Mouse (Mus musculus) limb, embryonic 13.5 days (tissue): Measurements from ENCODE around the gene Camta2. TPM values are rescaled to one million over a fixed set of nuclear protein-coding genes. Genes with fewer than 3 reads are reported as not detected.

Source experiments
- ATAC-seq: fragments of 200-750 bp; cut with Nextera tagmentation; 2 replicates; pipeline ENCODE4 v1.8.0; 2017; ENCODE audit warnings: low read depth, moderate number of reproducible peaks, moderate TSS enrichment; ENCODE audit not compliant: low FRiP score
- H3K27ac ChIP-seq: fragments of 300-500 bp; sonication (generic); 2 replicates; pipeline ENCODE4 v1.5.1; 2015; ENCODE audit warnings: inconsistent platforms, mild to moderate bottlenecking, moderate library complexity
- H3K27me3 ChIP-seq: fragments of 300-500 bp; sonication (generic); 2 replicates; pipeline ENCODE4 v1.6.1; 2015; ENCODE audit warnings: mild to moderate bottlenecking, inconsistent platforms
- H3K36me3 ChIP-seq: fragments of 300-500 bp; sonication (generic); 2 replicates; pipeline ENCODE4 v1.6.1; 2015; ENCODE audit warnings: inconsistent platforms, mild to moderate bottlenecking, moderate library complexity
- H3K4me1 ChIP-seq: fragments of 300-500 bp; sonication (generic); 2 replicates; pipeline ENCODE4 v1.6.1; 2015; ENCODE audit warnings: inconsistent platforms
- H3K4me2 ChIP-seq: fragments of 300-500 bp; sonication (generic); replicated peaks from 2 replicates; pipeline ENCODE4 v1.6.1; 2015; ENCODE audit warnings: inconsistent platforms, mild to moderate bottlenecking, moderate library complexity
- H3K4me3 ChIP-seq: fragments of 300-500 bp; sonication (generic); 2 replicates; pipeline ENCODE4 v1.5.1; 2015; ENCODE audit warnings: moderate library complexity, mild to moderate bottlenecking, inconsistent platforms
- H3K9ac ChIP-seq: fragments of 300-500 bp; sonication (generic); 2 replicates; pipeline ENCODE4 v1.6.1; 2015; ENCODE audit warnings: mild to moderate bottlenecking, inconsistent platforms
- H3K9me3 ChIP-seq: fragments of 300-500 bp; sonication (generic); 2 replicates; pipeline ENCODE4 v1.6.1; 2016; ENCODE audit warnings: inconsistent platforms
- WGBS: fragments of 180-500 bp; shearing (Covaris S2); methylation state at CpG from one replicate; pipeline ENCODE4 v1.1.7; 2015; 5-methylcytosine and 5-hydroxymethylcytosine counted together
- polyA plus RNA-seq: library from polyadenylated mRNA; unstranded; fragments of >200 nt; fragmentation: Nextera tagmentation; extraction: Ambion mirVana; gene quantifications from 2 replicates; pipeline ENCODE4 v1.2.1, GENCODE M21; 2015

The Camta2 gene
- polyA plus RNA-seq, 1 experiment from 2014 or later, result 15.1 TPM

- H3K27me3 ChIP-seq, result no peaks in the 10 kb centered on the region
- H3K4me2 ChIP-seq, result no peak overlapping the region
- H3K27ac ChIP-seq, result no peak overlapping the region
- no peak for ATAC-seq
- WGBS, result 86% methylated on average over 7 of the region's 7 CpGs
- H3K4me3 ChIP-seq, result no peak overlapping the region
- H3K36me3 ChIP-seq, result peaks cover 27% of the 10 kb centered on the region
- no peak overlapping the region for H3K9ac ChIP-seq
- no peaks in the 10 kb centered on the region for H3K9me3 ChIP-seq
- H3K4me1 ChIP-seq, result peaks cover 12% of the 10 kb centered on the region
These were observed 46.7 kb downstream of the Camta2 start for GRCm38 (mm10) chr11:70641241-70641640.

DNA sequence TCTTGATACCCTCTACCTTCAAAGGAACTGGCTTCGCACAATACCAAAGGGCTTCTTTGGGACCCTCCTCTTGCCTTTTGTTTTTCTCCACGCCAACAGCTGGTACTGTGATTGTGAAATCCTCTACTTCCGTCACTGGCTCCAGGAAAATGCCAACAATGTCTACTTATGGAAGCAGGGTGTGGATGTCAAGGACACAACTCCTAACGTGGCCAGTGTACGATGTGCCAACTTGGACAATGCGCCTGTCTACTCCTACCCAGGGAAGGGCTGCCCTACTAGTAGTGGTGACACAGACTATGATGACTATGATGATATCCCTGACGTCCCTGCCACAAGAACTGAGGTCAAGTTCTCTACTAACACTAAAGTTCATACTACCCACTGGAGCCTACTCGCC, 47.9 kb downstream of the Camta2 start:
- no peaks in the 10 kb centered on the region for H3K27me3 ChIP-seq
- H3K9me3 ChIP-seq, result no peaks in the 10 kb centered on the region
- no peak for ATAC-seq
- H3K36me3 ChIP-seq, result peaks cover 17% of the 10 kb centered on the region
- no peak overlapping the region for H3K27ac ChIP-seq
- H3K9ac ChIP-seq, result no peak overlapping the region
- H3K4me2 ChIP-seq, result no peak overlapping the region
- no peak overlapping the region for H3K4me3 ChIP-seq
- no peaks in the 10 kb centered on the region; the same call in 1 of the 2 replicates for H3K4me1 ChIP-seq
- WGBS, result 88% methylated on average over 8 of the region's 8 CpGs

- ATAC-seq, result no peak
- Histone ChIP-seq H3K27ac (no peak within 1 kb of the TSS), H3K9me3 (no peaks in the 10 kb centered on the region), H3K4me3 (no peak within 1 kb of the TSS), H3K4me2 (no peak within 1 kb of the TSS), H3K27me3 (no peaks in the 10 kb centered on the region), H3K4me1 (no peaks in the 10 kb centered on the region), H3K9ac (no peak within 1 kb of the TSS), H3K36me3 (peaks cover 6% of the 10 kb centered on the region)
- WGBS, result 49% methylated on average over 5 of the region's 5 CpGs
These were observed 49.1 kb downstream of the Camta2 start, which contains the start of gene Gp1ba for GRCm38 (mm10) chr11:70638714-70639278. Gene Gp1ba (plus strand): TSS chr11:70639122.

DNA sequence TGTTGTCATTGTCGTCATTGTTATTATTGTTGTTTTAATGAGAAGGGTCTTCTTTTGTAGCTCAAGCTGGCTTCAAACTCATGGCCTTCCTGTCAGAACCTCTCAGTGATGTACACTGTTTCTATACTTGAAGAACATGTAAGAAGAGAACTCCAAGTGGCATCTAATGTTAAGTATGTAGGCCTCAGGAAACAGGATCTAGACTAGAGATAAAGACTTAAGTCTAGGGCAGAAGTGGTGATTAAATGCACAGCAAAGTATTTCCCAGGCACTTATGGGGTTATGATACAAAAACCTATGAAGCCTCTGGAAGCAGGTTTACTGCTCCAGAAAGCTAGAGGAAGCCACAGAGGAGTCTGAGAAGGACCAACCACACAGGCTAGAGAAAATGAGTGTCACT, 49.6 kb downstream of the Camta2 start:
- ATAC-seq, result no peak
- WGBS, result 76% methylated on average over 1 of the region's 1 CpGs

GRCm38 (mm10) chr11:70637764-70638163, 50.1 kb downstream of the Camta2 start:
- Histone ChIP-seq H3K4me3 (no peak overlapping the region), H3K9ac (no peak overlapping the region), H3K4me1 (no peaks in the 10 kb centered on the region), H3K36me3 (peaks cover 2% of the 10 kb centered on the region), H3K9me3 (no peaks in the 10 kb centered on the region), H3K4me2 (no peak overlapping the region), H3K27ac (no peak overlapping the region), H3K27me3 (no peaks in the 10 kb centered on the region)
- ATAC-seq, result no peak
- WGBS, result 94% methylated on average over 1 of the region's 1 CpGs

More for the DNA sequence above, 49.6 kb downstream of the Camta2 start:
- Histone ChIP-seq H3K36me3 (peaks cover 6% of the 10 kb centered on the region), H3K9me3 (no peaks in the 10 kb centered on the region), H3K4me2 (no peak overlapping the region), H3K4me3 (no peak overlapping the region), H3K27ac (no peak overlapping the region), H3K27me3 (no peaks in the 10 kb centered on the region), H3K9ac (no peak overlapping the region), H3K4me1 (no peaks in the 10 kb centered on the region)

DNA sequence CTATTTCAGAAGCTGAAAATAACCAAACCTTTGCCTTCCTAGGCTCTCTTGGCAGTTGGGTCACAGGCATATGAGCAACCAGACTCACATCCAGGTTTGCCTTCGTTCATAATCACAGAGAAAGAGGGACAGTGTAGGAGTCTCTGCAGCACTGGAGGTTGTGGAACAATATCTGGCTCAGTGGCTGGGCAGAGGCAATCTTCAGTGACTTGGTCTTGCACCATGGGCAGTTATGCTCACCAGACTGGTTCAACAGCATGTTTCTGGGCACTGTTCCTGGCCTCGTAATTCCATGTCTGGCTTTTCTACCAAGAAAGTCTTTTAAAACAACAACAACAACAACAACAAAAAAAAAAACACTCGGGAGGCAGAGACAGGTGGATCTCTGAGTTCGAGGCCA, 52.3 kb downstream of the Camta2 start:
- no peak overlapping the region for H3K4me2 ChIP-seq
- H3K9ac ChIP-seq, result no peak overlapping the region

DNA sequence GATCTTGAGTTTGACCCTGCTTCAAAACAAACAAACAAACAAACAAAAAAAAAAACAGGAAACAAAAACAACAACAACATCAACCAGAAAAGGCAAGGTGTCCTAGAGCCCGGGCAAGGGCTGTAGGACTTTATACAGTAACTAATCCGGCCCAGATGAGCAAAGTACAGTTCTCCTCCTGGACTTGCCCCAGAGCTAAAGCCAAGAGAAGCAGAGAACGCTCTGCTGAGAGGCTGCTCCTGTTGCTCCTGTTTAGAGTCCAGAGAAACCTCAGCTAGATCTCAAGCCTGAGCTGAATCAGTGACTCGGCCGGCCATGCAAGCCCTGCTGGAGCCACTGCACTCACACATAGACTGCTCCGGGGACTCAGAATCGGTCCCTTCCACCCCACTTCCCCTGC, 57.8 kb downstream of the Camta2 start:
- ATAC-seq, result no peak
- 75% methylated on average over 7 of the region's 7 CpGs for WGBS

More for the DNA sequence above, 52.3 kb downstream of the Camta2 start:
- no peaks in the 10 kb centered on the region for H3K27me3 ChIP-seq
- ATAC-seq, result no peak
- no peaks in the 10 kb centered on the region for H3K4me1 ChIP-seq
- no peak overlapping the region for H3K4me3 ChIP-seq
- H3K9me3 ChIP-seq, result no peaks in the 10 kb centered on the region
- H3K36me3 ChIP-seq, result no peaks in the 10 kb centered on the region
- no peak overlapping the region for H3K27ac ChIP-seq
- 75% methylated on average over 4 of the region's 4 CpGs for WGBS

GRCm38 (mm10) chr11:70629557-70629956, 58.3 kb downstream of the Camta2 start:
- H3K9ac ChIP-seq, result no peak overlapping the region
- ATAC-seq, result no peak
- H3K27me3 ChIP-seq, result no peaks in the 10 kb centered on the region
- no peak overlapping the region for H3K4me2 ChIP-seq
- WGBS, result 50% methylated on average over 5 of the region's 5 CpGs
- H3K4me1 ChIP-seq, result no peaks in the 10 kb centered on the region
- no peaks in the 10 kb centered on the region for H3K9me3 ChIP-seq
- no peaks in the 10 kb centered on the region for H3K36me3 ChIP-seq
- no peak overlapping the region for H3K27ac ChIP-seq
- no peak overlapping the region for H3K4me3 ChIP-seq

More for the DNA sequence above, 57.8 kb downstream of the Camta2 start:
- H3K4me1 ChIP-seq, result no peaks in the 10 kb centered on the region
- no peak overlapping the region for H3K4me3 ChIP-seq
- H3K27ac ChIP-seq, result no peak overlapping the region
- no peak overlapping the region for H3K4me2 ChIP-seq
- no peaks in the 10 kb centered on the region for H3K9me3 ChIP-seq
- H3K27me3 ChIP-seq, result no peaks in the 10 kb centered on the region
- H3K9ac ChIP-seq, result no peak overlapping the region
- H3K36me3 ChIP-seq, result no peaks in the 10 kb centered on the region

DNA sequence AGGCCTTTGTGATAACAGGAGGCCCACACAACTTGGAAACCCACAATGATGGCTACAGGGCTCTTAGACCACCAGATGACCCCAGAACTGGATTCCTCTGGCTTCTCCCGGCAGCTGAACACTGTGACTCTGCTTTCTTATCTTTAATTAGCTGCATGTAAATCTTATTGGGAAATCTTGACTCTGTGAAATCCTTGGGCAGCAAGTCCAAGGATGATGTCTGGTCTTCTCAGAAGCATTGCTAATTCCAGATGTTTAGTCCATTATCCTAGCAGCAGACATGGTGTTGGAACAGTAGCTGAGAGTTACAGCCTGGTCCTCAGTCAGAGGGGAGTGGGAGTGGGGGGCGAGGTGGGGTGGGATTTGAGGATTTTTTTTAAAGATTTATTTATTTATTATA, 59.5 kb downstream of the Camta2 start:
- no peak overlapping the region for H3K27ac ChIP-seq
- H3K9me3 ChIP-seq, result no peaks in the 10 kb centered on the region
- no peak overlapping the region for H3K9ac ChIP-seq
- no peak for ATAC-seq
- WGBS, result 81% methylated on average over 2 of the region's 2 CpGs
- H3K4me3 ChIP-seq, result no peak overlapping the region
- H3K27me3 ChIP-seq, result no peaks in the 10 kb centered on the region
- no peaks in the 10 kb centered on the region for H3K4me1 ChIP-seq
- no peaks in the 10 kb centered on the region for H3K36me3 ChIP-seq
- no peak overlapping the region for H3K4me2 ChIP-seq

GRCm38 (mm10) chr11:70626877-70627276, 61.0 kb downstream of the Camta2 start:
- H3K9ac ChIP-seq, result no peak overlapping the region
- H3K36me3 ChIP-seq, result no peaks in the 10 kb centered on the region
- no peak overlapping the region for H3K4me2 ChIP-seq
- H3K27ac ChIP-seq, result no peak overlapping the region
- no peak overlapping the region for H3K4me3 ChIP-seq
- ATAC-seq, result no peak
- H3K27me3 ChIP-seq, result no peaks in the 10 kb centered on the region
- H3K4me1 ChIP-seq, result no peaks in the 10 kb centered on the region
- 74% methylated on average over 4 of the region's 4 CpGs for WGBS
- H3K9me3 ChIP-seq, result no peaks in the 10 kb centered on the region

DNA sequence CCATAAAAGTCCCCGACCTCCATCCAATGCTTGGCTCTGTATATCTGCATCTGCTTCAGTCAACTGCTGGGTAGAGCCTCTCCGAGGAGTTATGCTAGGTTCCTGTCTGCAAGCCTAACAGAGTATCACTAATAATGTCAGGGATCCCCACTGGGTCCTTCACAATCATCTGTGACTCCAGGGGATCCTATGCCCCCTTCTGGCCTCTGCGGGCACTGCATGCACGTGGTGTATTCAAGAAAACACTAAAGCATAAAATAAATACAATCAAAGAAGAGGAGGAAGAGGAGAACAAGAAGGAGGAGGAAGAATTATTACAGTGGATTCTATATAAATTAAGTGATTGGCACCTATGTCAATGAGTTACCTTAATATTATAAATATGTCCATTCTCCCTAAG, 62.4 kb downstream of the Camta2 start:
- H3K4me2 ChIP-seq, result no peak overlapping the region
- H3K9ac ChIP-seq, result no peak overlapping the region
- H3K36me3 ChIP-seq, result no peaks in the 10 kb centered on the region
- no peak overlapping the region for H3K27ac ChIP-seq
- ATAC-seq, result no peak
- no peak overlapping the region for H3K4me3 ChIP-seq
- no peaks in the 10 kb centered on the region for H3K9me3 ChIP-seq
- 50% methylated on average over 4 of the region's 4 CpGs for WGBS
- no peaks in the 10 kb centered on the region for H3K27me3 ChIP-seq
- no peaks in the 10 kb centered on the region for H3K4me1 ChIP-seq

- Histone ChIP-seq H3K27me3 (no peaks in the 10 kb centered on the region), H3K36me3 (no peaks in the 10 kb centered on the region), H3K9me3 (no peaks in the 10 kb centered on the region), H3K4me3 (no peak overlapping the region), H3K4me1 (no peaks in the 10 kb centered on the region), H3K9ac (no peak overlapping the region), H3K27ac (no peak overlapping the region; the same call in 1 of the 2 replicates), H3K4me2 (no peak overlapping the region)
- WGBS, result 79% methylated on average over 10 of the region's 10 CpGs
- ATAC-seq, result no peak
These were observed 64.7 kb downstream of the Camta2 start for GRCm38 (mm10) chr11:70623053-70623742.
